Mouse (Mus musculus) natural killer cell, adult 2 months (primary cell): Measurements from ENCODE around the gene Neurl4.
"Not testable (repeated sequence)": the region's sequence is repeated elsewhere in the genome, so short reads cannot be mapped to it uniquely, and the experiment has no call there.

Experiments
- DNase-seq, 2 experiments: peaks; one replicate each; pipeline ENCODE4 v3.0.0; 2022; ENCODE audit warnings: low spot score in 2 of 2

The Neurl4 gene

DNA sequence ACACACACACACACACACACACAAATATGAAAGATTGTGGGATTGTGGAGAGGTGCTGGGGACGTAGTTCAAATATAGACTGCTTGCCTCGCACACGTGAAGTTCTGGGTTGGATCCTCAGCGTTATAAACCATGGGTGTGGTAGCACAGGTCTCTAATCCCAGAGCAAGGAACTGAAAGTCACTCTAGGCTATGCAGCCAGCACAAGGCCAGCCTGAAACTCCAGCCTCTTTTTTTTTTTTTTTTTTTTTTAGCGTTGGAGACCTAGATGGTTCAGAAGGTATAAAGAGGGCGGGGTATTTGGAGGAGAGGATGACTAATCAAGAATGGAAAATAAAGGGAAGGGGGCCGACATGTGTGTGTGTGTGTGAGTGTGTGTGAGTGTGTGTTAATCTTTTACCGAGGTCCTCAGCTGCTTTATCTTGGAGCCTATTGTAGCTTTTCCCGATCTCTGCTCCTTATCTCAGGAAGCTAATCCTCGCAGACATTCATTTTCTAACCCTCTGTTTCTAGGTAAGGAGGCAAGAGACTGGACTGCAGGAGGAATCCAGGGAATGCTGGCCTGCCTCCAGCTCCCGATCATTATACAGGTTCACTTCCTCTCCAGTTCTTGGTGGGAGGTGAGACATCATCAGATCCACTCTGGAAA lies 52.5 kb downstream of the Neurl4 start:
- no peak for DNase-seq

DNA sequence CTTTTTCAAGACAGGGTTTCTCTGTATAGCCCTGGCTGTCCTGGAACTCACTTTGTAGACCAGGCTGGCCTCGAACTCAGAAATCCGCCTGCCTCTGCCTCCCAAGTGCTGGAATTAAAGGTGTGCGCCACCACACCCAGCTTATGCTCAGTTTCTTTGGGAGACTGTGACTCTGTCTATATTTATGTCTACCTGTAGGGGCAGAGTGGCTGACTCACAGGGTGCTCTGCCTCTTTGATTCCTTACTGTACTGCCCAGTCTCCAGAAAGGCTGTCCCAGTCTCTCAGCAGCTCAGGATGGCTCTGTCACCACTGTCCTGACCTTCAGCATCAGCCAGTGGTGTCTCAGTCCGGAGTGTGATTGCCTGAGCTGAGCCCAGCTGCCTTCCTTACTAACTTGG lies 54.7 kb downstream of the Neurl4 start:
- not testable (repeated sequence) for DNase-seq

DNA sequence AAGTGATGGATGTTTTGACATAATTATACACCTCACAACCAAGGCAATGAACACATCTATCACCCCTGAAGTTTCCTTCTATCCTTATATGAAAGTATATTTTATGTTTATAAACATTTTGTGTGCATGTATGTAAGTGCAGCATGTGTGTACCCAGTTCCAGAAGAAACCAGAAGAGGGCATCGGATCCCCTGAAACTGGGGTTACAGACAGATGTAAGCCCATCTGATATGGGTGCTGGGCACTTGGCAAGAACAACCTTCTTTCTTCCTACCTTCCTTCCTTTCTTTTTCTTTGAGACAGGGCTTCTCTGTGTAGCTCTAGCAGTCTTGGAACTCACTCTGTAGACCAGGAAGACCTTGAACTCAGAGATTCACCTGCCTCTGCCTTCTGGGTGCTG lies 55.3 kb downstream of the Neurl4 start:
- no peak for DNase-seq

DNA sequence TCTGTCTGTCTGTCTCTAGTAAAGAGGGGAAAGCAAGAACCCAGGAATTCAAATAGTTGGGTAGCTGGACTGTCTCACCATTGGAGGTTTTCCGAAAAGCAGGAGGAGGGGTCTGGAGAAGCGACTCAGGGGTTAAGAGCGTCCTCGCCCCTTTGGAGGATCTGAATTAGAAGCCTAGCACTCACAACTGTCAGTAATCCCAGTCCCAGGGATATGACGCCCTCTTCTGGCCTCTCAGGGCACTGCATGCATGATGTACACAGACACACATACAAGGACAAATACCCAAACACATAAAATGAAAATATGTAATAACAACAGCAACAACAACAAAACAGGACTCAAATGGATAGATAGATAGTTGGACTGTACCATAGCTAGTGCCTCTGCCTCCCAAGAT lies 59.7 kb downstream of the Neurl4 start:
- DNase-seq, result no peak

DNA sequence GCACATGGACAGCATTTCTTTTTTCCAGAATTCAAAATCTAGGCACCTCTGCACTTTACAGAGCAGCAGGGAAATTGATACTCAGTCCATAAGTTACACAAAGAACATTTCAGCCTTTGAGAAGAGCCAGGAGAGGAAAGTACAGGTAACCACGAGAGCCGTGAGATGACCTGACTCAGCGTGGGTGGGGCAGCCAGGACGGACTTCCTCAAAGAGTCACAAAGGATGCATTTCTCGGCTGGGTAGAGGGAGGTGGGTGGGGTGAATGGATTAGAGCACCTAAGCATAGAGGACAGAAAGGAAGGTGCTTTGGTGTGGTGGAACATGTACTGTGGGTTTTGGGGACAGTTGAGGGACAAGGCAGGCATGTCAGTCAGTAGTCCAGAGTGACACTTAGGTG lies 61.0 kb downstream of the Neurl4 start:
- DNase-seq, result no peak
